Mouse (Mus musculus) left cerebral cortex, postnatal 14 days (tissue): ENCODE data around the gene Ctnnbip1. TPM values are rescaled to one million over a fixed set of nuclear protein-coding genes. Genes with fewer than 3 reads are reported as not detected.

Experiments used
- DNase-seq, 2 experiments: peaks; one replicate each; pipeline ENCODE4 v3.0.0; 2021 to 2022; ENCODE audit warnings: low spot score in 2 of 2, mixed read lengths in 1 of 2
- intact Hi-C: fragments of 180-260 bp; cut with DNase I; formaldehyde crosslinking; loops from one replicate; pipeline ENCODE4 v1.15.1; 2025
- long read RNA-seq, 2 experiments: library from polyadenylated mRNA; stranded (forward); transcript quantifications; one replicate each; pipeline ENCODE4 v2.0.0; 2021
- total RNA-seq, 2 experiments: library from RNA; stranded (reverse); gene quantifications; 2 replicates each; pipeline ENCODE4 v1.2.3; 2021

Ctnnbip1 gene
- 10 to 100 TPM; 56.1 to 56.5 TPM for total RNA-seq
- long read RNA-seq, experiment 1, transcript Ctnnbip1-201 (5 exons, 2,674 nt) = major isoform, 118 of 131 reads
- long read RNA-seq, experiment 1, partial matches to known transcripts = 0 of 131 reads
- long read RNA-seq, experiment 1, other reads (novel, unspliced or antisense) = 13 of 131 reads
- long read RNA-seq, experiment 2, transcript Ctnnbip1-201 (5 exons, 2,674 nt) = major isoform, 98 of 110 reads
- long read RNA-seq, experiment 2, partial matches to known transcripts = 0 of 110 reads
- long read RNA-seq, experiment 2, other reads (novel, unspliced or antisense) = 12 of 110 reads

DNA sequence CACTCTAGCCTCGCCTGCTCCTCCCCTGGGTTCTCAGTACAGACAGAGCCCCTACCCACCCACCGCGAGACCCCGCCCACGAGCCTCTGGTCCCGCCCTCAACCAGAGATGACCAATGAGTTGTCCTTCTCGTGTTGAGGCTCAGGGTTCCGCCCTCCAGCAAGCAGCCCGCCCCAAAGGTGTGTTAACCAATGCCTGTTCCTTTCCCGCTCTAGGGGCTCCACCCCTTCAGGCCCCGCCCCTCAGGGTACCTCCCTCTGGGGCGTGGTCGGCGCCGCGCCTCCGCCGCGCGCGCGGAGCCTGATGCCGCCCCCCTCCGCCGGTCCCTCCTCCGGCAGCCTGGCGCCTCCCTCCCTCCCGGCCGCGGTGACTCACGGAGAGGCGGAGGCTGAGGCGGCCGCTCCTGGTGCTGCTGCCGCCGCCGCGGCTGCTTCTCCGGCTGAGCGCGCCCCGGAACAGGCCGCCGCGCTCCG lies at the start of gene Ctnnbip1:
Ctnnbip1 (plus strand) TSS at position 369 of the 473 bp plus-strand sequence.
- DNase-seq = peak; percentile 93 to 96
- intact Hi-C loops = no loop called here

DNA sequence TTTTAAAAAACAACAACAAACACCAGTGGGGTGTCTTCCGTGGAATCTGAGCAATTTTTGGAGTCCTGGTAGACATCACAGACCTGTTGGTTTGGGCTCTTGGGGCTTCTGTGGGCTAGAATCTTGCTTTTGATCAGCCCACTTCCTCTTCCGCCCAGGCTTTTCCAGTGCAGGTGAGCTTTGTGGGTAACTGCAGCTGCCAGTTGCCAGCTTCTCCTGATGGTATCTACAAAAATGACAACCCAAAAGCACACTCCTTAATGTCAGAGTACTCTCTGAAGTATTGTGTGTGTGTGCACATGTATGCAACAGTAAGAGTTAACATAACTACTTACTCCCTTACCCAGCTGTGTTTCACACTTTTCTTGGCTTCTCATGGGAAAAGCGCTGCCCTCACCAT lies 48.5 kb upstream of the Ctnnbip1 start:
- intact Hi-C loops = no loop called here
- no peak for DNase-seq

DNA sequence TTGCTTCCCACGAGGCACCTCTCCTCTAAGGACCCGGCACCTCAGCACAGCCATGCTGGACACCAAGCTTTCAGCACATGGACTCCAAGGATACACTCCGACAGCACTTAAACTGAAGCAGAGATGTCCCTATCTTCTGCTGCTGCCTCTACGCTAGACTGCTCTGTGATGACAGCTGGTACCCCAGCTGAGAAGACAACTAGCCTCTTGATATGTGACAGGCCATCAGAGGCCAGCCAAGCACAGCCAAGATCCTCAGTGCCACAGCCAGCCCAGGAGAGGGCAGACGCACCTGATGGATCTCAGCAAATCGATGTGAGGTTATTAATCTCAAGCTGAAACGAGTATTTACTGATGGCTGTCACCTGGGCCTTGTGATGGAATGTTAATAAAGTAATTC lies 42.9 kb upstream of the Ctnnbip1 start:
- intact Hi-C loops = no loop called here
- no peak for DNase-seq

DNA sequence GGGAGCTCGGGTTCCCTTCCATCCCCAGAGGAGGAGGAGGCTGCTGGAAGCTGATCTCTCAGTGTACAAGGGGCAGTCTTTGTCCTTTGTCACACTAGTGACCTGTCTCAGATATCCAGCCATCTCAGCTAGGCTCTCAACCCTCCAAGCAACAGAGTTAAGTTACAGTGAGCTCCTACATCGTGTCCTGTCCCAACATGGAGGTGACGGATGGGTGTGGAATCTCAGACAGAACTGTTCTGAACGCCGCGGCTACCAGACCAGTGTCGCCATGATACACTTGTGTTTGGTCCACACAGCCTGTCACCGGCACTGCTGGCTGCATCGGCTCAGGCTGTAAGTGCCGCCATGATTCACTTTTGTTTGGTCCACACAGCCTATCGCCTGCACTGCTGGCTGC lies 41.0 kb upstream of the Ctnnbip1 start, which contains the start of gene Tmem274:
Tmem274 (plus strand) TSS at position 301 of the 400 bp plus-strand sequence.
- intact Hi-C loops = no loop called here

DNA sequence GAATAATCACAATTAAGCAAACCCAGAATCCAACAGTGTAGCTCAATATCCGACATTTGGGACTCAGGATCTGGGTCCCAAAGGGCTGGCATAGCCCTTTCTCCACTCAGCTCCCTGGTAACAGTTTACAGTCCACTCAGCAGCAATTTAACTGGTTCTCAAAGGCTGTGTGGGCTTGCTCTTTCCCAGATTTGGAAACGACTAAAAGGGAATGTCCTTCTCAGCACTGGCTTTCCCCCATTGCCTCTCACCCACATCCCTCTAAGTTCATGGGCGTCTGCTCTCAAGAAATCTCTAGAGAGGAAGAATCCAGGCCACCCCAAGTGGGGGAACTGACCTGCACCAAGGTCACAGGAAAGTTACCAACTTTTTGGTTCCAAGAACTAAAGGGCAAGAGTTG lies 33.5 kb upstream of the Ctnnbip1 start:
- intact Hi-C loops = no loop called here
- DNase-seq = peak in 1 of 2 experiments; percentile 11

More for the DNA sequence above, 41.0 kb upstream of the Ctnnbip1 start, which contains the start of gene Tmem274:
- DNase-seq = no peak

DNA sequence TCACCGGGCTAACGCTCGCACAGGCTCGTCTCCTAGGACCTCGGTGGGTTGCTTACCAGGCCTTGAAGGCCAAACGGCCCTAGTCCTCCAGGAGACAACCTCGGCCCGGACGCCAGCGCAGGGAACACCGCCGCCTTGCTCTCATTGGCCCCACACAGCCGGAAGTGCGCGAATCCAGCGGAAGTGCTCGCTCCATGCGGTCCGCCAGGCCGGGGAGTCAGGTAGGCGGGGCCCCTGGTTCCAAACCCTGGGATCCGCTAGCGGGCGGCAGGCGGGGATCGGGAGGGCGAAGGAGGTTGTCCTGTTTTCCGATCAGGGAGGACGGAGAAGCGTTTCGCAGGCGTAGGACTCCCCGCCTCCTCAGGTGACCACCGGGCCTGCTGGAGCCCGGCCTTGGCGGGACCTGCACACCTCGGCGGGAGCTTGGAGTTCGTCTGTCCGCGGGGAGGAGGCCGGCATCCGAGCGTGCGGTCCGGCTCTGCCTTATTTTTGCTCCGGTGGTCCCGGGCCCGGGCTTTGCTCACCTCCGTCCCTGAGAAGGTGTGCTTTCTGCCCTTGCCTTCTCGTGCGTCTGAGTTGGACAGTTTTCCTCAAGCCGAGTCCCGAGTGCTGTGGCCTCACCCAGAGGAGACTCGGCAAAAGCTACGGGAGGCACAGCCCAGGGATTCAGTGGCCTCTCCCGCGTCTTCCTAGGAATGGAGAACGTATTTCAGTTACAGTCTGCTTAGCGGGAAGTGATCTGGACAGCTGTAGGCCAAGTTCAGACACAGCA lies 32.8 kb upstream of the Ctnnbip1 start, which contains the start of the genes Nmnat1 and Lzic:
Nmnat1 (minus strand) TSS at position 150 of the 772 bp plus-strand sequence.
Lzic (plus strand) TSS at position 177 of the 772 bp plus-strand sequence.
- DNase-seq = peak; percentile 91 to 93
- intact Hi-C loops = loop anchor here (5.0 kb wide), 1 partner anchor 62 kb away; no protein-coding TSS in a partner anchor

DNA sequence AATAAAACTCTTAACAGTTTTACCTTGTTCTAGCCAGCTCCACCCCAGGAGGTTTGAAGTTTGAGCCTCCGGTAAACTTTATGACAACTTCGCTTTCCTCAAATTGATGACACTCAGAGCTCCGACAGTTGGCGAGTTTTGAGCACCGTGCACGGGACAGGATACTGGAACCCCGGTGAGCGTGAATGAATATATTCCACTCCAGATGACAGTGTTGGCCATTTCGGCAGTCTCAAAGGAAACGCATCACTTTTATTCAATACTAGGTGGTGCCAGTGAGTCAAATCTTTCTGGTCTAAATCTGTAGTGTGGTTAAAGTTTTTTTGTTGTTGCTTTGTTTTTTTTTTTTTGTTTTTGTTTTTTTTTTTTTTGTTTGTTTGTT lies 32.2 kb upstream of the Ctnnbip1 start:
- DNase-seq = peak; percentile 14 to 30
- intact Hi-C loops = loop anchor here (5.0 kb wide), 1 partner anchor 61 kb away; no protein-coding TSS in a partner anchor

DNA sequence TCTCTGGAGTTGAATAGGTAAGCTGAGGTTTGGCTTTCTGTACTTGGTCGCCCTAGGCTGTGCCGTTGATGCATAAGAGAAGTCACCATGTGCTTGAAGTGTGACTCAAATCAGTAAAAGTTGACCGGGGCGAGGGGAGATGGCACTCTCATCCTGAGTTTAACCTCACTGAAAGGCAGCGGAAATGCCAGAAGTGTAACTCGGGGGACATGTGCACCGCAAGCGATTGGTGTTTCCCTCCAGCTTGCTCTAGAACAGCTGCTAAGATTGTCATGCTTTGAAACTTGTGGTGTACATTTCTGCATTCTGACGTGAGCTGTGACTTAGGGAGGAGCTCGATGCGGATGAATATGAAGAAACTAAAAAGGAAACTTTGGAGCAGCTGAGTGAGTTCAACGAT lies 30.3 kb upstream of the Ctnnbip1 start:
- intact Hi-C loops = loop anchor here (5.0 kb wide), 1 partner anchor 60 kb away; no protein-coding TSS in a partner anchor

DNA sequence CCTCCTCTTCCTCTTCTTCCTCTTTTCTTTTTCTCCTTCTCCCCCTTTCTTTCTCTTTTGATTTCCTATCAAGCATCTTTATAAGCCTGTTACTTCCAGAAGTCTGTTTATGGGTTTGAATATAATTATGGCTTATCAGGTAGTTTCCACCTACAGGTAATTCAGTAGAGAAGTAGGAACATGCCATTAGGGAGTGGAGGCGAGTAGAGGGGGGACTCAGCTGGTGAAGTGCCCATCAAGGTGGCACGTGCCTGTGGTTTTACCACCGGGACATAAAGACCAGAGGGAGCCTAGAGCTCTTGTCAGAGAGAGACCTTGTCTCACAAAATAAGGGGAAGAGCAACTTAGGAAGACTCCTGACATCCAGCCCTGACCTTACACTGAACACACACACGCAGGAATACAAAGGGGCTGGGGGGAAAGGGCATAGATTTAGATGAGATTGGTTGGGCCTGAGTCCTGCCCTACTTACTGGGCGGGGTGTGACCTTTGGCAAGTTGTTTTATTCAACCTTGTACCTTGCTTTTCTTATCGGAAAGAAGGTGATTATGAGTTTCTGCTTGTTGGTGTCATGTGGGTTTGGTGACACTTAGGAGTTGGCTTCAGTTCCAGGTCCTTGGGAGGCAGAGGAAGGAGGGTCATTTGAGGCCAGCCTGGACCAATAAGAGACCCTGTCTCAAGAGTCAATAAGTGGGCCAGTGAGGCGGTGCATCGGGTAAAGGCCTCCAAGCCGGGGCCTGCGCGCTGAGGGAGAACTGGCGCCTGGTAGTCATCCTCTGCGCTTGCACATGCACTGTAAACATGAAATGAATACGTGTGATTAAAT lies 28.4 kb upstream of the Ctnnbip1 start:
- DNase-seq = no peak

More for the DNA sequence above, 30.3 kb upstream of the Ctnnbip1 start:
- DNase-seq = no peak

DNA sequence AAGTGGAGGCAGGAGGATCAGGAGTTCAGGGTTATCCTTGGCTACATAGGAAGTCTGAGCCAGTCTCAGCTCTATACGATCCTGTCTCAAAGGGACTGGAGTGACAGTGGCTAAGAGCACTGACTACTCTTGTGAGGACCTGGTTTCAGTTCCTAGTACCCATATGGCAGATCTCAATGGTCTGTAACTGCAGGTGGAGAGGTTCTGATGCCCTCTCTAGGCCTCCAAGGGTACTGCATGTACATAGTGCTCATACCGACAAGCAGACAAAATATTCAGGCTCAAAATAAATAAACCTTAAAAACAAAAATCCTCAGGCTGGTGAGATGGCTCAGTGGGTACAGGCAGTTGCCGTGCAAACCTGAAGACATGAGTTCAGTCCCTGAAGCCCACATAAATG lies 26.9 kb upstream of the Ctnnbip1 start:
- no peak for DNase-seq
- intact Hi-C loops = no loop called here

More for the DNA sequence above, 28.4 kb upstream of the Ctnnbip1 start:
- intact Hi-C loops = loop anchor here (5.0 kb wide), 1 partner anchor 58 kb away; no protein-coding TSS in a partner anchor

DNA sequence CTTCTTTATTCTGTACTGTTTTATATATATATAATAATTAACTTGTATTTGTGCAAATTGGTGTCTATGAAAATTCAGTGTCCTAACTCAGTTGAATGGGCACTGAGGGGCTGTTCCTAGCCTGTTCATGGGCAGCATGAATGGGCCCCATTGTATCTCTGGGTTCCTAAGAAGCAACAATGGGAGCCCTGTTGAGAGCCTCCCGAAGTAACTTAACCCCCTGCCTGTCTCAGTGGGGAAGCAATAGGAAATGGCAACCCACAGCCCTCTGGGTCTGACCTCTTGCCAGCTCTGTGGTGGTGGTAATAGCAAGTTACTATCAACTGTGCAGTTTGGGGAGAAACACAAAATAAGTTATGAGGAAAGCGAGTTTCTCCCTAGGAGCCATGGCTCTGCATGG lies 21.4 kb upstream of the Ctnnbip1 start:
- DNase-seq = peak in 1 of 2 experiments; percentile 37
- intact Hi-C loops = no loop called here

DNA sequence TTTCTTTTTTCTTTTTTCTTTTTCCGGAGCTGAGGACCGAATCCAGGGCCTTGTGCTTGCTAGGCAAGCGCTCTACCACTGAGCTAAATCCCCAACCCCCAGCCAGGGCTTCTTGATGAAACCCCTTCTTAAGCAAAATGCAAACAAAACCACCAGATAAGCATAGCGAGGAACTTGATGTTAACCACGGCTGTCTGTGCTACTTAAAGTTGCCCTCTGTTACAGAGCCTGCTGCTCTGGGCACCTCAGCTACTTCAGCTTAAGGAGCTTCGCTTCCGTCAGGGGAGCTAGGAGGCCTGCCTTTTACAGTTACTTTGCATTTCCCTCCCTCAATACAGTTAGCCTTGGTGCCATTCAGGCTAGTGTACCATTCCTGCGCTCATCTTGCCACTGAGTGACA lies 19.1 kb upstream of the Ctnnbip1 start:
- intact Hi-C loops = no loop called here
- DNase-seq = no peak

DNA sequence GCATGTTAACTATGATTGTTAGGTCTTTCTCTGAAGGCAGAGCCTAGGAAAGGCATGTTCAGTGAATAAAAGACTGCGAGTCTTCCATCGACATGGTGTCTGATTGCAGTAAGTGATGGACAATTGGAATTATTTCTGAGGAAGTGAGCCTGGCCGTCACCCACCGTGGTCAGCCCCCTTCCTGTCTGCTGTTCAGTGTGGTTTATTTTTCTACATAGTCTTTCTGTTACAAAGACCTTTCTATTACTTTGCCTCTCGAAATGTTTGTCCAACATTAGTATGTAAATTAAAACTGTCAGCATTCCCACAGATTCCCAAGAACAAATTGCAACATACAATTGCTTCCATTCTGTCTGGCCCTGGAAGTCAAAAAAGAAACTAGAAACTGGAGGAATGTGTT lies 18.2 kb upstream of the Ctnnbip1 start:
- DNase-seq = no peak
- intact Hi-C loops = no loop called here

DNA sequence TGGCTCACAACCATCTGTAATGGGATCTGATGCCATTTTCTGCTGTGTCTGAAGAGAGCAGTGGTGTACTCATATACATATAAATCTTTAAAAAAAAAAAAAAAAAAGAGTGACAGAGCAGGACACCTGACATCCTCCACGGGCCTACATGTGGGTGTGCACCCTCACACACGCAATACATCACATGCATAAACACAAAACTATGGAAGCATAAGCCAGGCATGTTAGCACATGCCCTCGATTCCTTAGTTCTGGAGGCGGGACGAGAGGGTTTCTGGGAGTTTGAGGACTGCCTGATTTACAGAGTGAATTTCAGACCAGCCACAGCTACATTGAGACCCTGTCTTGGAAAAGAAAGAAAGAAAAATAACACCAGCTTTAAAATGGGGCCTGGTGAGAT lies 13.7 kb upstream of the Ctnnbip1 start:
- no peak for DNase-seq
- intact Hi-C loops = no loop called here

DNA sequence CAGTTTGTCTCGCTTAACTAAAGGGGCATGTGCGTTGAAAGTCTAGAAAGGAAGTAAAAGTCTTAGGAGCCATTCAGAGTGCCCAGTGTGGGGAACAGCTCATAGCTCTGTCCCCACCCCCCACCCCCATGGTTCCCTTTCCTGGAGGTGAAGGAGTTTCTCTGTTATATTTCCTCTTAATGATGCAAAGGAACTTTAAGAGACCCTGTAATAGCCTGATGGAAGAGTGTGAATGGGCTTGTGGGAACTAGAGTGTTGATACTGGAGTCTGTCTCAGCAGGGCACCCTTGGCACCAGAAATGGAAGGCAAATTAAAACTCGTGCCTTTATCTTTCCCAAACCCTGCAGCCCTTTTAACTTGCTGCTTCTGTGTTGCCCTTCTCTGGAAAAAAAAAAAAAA lies 13.2 kb upstream of the Ctnnbip1 start:
- no peak for DNase-seq
- intact Hi-C loops = no loop called here

DNA sequence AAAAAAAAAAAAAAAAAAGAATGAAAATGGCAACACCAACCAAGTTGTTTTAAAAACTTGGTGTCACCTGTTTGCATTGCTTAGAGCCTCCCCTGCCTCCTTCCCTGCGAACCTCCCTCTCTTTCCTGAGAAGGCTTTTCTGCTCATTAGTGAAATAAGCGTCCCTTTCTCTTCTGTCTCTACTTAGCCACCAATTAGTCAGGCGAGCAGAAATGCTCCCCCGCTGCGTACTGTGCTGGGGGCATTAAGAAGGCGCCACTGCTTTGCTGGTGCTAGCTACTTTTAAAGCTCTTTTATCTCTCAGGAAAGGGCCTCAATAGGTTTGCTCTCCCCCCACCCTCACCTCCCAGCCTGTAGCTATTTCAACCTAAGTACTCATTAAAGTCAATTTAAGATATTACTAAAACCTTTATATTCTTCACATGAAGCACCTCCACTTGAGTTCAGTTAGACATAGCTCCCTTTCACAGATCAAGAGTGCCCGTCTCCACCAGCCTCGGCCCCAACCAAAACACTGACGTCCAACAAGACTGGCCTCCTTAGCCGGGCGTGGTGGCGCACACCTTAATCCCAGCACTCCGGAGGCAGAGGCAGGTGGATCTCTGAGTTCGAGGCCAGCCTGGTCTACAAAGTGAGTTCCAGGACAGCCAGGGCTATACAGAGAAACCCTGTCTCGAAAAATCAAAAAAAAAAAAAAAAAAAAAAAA lies 12.6 kb upstream of the Ctnnbip1 start:
- intact Hi-C loops = no loop called here
- DNase-seq = no peak

DNA sequence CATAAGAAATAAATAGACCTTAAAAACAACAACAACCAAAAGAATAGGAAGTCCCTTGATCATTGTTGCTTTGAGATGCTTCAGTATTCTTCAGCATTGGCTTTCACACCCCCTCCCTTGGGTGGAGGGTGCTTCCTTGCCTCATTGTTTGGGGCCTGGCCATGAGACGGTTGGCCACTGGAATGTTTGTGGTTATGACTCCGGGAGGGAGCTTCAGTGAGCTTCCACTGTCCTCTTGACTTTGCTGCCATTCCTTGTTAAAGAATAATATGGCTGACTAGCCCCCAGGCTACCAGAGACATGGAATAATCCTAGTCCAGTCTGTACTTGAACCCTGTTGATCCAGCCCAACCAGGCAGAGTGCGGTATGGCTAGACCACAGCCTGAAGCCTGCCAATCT lies 11.1 kb upstream of the Ctnnbip1 start:
- intact Hi-C loops = no loop called here

DNA sequence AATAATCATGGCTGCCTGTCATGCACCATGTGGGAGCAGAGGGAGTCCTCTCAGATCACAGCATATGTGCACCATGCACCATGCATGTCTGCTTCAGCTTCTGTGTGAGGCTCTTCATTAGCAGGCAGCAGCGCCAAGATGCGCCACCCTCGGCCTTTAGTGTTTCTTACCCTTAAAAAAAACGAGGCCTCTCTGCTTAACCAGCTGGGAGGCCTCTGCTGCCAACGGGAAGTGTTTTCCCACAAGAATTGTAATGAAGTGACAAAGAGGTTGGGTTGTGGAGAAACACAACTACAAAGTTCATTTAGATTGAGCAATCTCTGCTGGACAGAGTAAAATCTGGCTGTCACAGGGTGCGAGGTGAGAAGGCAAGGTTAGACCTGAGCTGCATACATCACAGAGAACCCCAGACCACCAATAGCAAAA lies 6.8 kb upstream of the Ctnnbip1 start:
- DNase-seq = no peak
- intact Hi-C loops = no loop called here

More for the DNA sequence above, 11.1 kb upstream of the Ctnnbip1 start:
- no peak for DNase-seq

DNA sequence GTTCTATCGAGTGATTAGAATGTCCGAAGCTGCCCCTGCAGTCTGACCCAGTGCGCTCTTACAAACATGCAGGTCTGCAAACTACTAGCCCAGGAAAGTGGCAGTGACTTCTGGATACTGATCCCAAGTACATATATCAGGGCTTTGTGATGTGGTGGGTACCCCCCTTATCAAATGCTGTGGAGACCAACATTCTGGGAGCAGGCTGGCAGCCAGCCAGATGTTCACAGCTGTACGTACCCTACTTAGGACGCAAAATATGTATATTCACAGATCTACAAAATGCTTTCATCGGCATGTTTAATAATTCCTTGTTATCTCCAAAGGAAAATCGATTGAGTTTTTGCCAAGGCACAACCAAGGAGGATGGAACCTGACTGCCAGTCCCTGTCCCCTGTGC lies 6.0 kb upstream of the Ctnnbip1 start:
- no peak for DNase-seq
- intact Hi-C loops = no loop called here
